Mouse (Mus musculus) hindbrain, embryonic 12.5 days (tissue): ENCODE data around the gene Tufm. TPM values are rescaled to one million over a fixed set of nuclear protein-coding genes. Genes with fewer than 3 reads are reported as not detected.
A peak's percentile ranks its signal among the peaks of the same experiment; 100 is the strongest.

ENCODE experiments used
- ATAC-seq: fragments of 200-750 bp; cut with Nextera tagmentation; 2 replicates; pipeline ENCODE4 v1.8.0; 2017; ENCODE audit warnings: moderate TSS enrichment; ENCODE audit not compliant: low FRiP score
- H3K27ac ChIP-seq: fragments of 300-500 bp; sonication (generic); 2 replicates; pipeline ENCODE4 v1.5.1; 2016; ENCODE audit warnings: mild to moderate bottlenecking
- H3K27me3 ChIP-seq: fragments of 300-500 bp; sonication (generic); 2 replicates; pipeline ENCODE4 v1.6.1; 2016; ENCODE audit warnings: mild to moderate bottlenecking
- H3K36me3 ChIP-seq: fragments of 300-500 bp; sonication (generic); 2 replicates; pipeline ENCODE4 v1.6.1; 2016; ENCODE audit warnings: mild to moderate bottlenecking
- H3K4me1 ChIP-seq: fragments of 300-500 bp; sonication (generic); 2 replicates; pipeline ENCODE4 v1.6.1; 2016
- H3K4me2 ChIP-seq: fragments of 300-500 bp; sonication (generic); replicated peaks from 2 replicates; pipeline ENCODE4 v1.6.1; 2016; ENCODE audit warnings: mild to moderate bottlenecking
- H3K4me3 ChIP-seq: fragments of 300-500 bp; sonication (generic); 2 replicates; pipeline ENCODE4 v1.5.1; 2016; ENCODE audit warnings: mild to moderate bottlenecking
- H3K9ac ChIP-seq: fragments of 300-500 bp; sonication (generic); 2 replicates; pipeline ENCODE4 v1.6.1; 2016; ENCODE audit warnings: mild to moderate bottlenecking, moderate library complexity
- H3K9me3 ChIP-seq: fragments of 300-500 bp; sonication (generic); replicated peaks from 2 replicates; pipeline ENCODE4 v1.6.1; 2016; ENCODE audit warnings: mild to moderate bottlenecking
- WGBS: fragments of 180-500 bp; shearing (Covaris S2); methylation state at CpG from one replicate; pipeline ENCODE4 v1.1.7; 2016; 5-methylcytosine and 5-hydroxymethylcytosine counted together
- polyA plus RNA-seq: library from polyadenylated mRNA; unstranded; fragments of >200 nt; fragmentation: Nextera tagmentation; extraction: Ambion mirVana; gene quantifications from 2 replicates; pipeline ENCODE4 v1.2.1, GENCODE M21; 2016

Tufm gene
- polyA plus RNA-seq, 1 experiment from 2014 or later = 116 TPM

DNA sequence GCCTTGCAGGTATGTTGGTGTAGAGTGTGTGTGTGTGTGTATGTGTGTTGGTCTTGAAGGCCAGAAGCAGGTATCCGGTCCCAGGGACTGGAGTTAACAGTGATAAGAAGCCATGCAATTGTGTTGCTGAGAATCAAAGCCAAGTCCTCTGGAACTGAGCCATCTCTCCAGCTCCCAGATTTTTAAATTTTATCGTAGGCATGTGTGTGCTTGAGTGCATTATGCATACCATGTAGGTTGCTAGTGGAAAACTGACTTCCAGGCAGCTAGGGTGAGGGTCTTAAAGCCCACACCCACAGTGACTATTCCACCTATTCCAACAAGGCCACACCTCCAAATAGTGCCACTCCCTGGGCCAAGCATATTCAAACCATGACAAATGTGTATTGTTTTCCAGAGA, 17.8 kb downstream of the Tufm start:
- Histone ChIP-seq H3K4me2 (no peak overlapping the region), H3K9ac (no peak overlapping the region), H3K9me3 (no peaks in the 10 kb centered on the region), H3K4me3 (no peak overlapping the region), H3K36me3 (peaks cover 12% of the 10 kb centered on the region), H3K27ac (no peak overlapping the region), H3K4me1 (peaks cover 14% of the 10 kb centered on the region), H3K27me3 (no peaks in the 10 kb centered on the region)
- ATAC-seq = no peak
- whole genome bisulfite sequencing = 98% methylated on average over 2 of the region's 2 CpGs

DNA sequence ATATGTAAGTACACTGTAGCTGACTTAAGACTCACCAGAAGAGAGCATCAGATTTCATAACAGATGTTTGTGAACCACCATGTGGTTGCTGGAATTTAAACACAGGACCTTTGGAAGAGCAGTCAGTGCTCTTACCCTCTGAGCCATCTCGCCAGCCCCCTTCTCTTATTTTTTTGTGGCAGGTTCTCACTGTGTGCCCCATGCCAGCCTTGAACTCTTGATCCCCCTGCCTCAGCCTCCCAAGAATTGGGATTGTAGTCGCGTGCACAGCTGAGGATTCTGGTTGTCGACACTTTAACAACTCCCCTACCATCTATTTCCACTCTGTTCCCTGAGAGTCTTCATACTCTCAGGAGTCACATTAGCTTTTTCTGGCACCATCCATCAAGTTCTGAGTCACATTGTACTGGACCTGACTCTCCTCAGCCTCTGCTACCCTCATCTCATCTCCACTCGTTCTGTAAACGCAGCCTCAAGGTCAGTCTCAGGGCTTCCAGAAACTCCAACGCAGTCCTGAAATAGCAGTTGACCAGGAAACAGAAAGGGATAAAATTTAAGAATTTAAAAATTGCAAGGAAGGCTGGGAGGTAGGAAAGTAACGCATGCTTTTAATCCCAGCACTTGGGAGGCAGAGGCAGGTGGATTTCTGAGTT, 20.1 kb downstream of the Tufm start:
- ATAC-seq = no peak
- H3K4me1 ChIP-seq = peaks cover 6% of the 10 kb centered on the region; the same call in 1 of the 2 replicates
- H3K27me3 ChIP-seq = no peaks in the 10 kb centered on the region
- no peak overlapping the region for H3K9ac ChIP-seq
- WGBS = 88% methylated on average over 8 of the region's 8 CpGs
- no peak overlapping the region for H3K4me3 ChIP-seq
- H3K9me3 ChIP-seq = no peaks in the 10 kb centered on the region
- no peak overlapping the region for H3K4me2 ChIP-seq
- H3K27ac ChIP-seq = no peak overlapping the region
- H3K36me3 ChIP-seq = no peaks in the 10 kb centered on the region

GRCm38 (mm10) chr7:126511287-126511686, 24.1 kb downstream of the Tufm start:
- ATAC-seq = no peak
- WGBS = 82% methylated on average over 3 of the region's 3 CpGs
- no peaks in the 10 kb centered on the region for H3K27me3 ChIP-seq
- H3K9me3 ChIP-seq = no peaks in the 10 kb centered on the region
- no peak overlapping the region for H3K4me3 ChIP-seq
- H3K27ac ChIP-seq = no peak overlapping the region
- no peaks in the 10 kb centered on the region for H3K36me3 ChIP-seq
- H3K4me1 ChIP-seq = no peaks in the 10 kb centered on the region
- H3K9ac ChIP-seq = no peak overlapping the region
- H3K4me2 ChIP-seq = no peak overlapping the region

- Histone ChIP-seq H3K27ac (no peak overlapping the region), H3K36me3 (no peaks in the 10 kb centered on the region), H3K9ac (no peak overlapping the region), H3K4me1 (no peaks in the 10 kb centered on the region), H3K9me3 (no peaks in the 10 kb centered on the region), H3K4me2 (no peak overlapping the region), H3K4me3 (no peak overlapping the region), H3K27me3 (no peaks in the 10 kb centered on the region)
- 80% methylated on average over 5 of the region's 5 CpGs for WGBS
- ATAC-seq = no peak
Measured at GRCm38 (mm10) chr7:126518261-126518941, 31.2 kb downstream of the Tufm start.

DNA sequence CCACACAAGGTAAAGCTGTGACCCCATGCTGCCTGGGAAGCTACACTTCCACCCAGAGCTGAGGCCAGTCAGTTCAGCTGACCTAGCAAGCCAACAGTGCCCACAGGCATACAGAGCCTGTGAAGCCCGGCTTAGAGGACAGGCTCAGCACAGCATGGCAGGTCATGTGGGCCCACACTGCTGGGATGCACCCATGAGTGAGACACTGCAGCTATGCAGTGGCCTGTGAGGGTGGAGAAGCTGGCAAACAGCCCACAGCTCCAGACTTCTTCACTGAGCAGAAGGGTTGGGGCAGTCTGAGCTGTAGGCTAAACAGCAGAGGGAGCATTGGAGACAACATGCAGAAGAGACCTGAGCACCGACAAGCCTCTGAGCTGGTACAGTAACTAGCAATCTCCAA, 32.4 kb downstream of the Tufm start:
- H3K27ac ChIP-seq = no peak overlapping the region
- ATAC-seq = no peak
- no peaks in the 10 kb centered on the region for H3K9me3 ChIP-seq
- no peak overlapping the region for H3K4me2 ChIP-seq
- H3K4me1 ChIP-seq = no peaks in the 10 kb centered on the region
- no peak overlapping the region for H3K9ac ChIP-seq
- no peaks in the 10 kb centered on the region for H3K36me3 ChIP-seq
- H3K4me3 ChIP-seq = no peak overlapping the region
- 81% methylated on average over 2 of the region's 2 CpGs for WGBS
- H3K27me3 ChIP-seq = no peaks in the 10 kb centered on the region

DNA sequence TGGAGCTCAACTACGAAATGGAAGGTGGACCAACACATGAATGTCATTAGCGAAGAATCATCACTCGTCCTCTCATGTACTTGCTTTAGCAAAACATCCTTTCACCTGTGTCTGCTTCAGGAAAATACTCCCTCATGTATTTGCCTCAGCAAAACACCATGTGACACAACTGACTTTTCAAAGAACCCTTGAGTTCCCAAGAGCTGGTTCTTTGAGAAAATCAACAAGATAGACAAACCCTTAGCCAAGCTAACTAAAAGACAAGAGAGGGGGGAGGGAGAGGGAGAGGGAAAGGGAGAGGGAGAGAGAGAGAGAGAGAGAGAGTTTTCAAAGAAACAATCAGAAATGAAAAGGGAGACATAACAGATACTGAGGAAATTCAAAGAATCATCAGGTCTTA, 36.2 kb downstream of the Tufm start:
- 84% methylated on average over 3 of the region's 3 CpGs for WGBS
- H3K27me3 ChIP-seq = no peaks in the 10 kb centered on the region; the same call in 1 of the 2 replicates
- H3K4me3 ChIP-seq = no peak overlapping the region
- no peak overlapping the region for H3K9ac ChIP-seq
- H3K4me1 ChIP-seq = 0 out of 2 replicates have a peak, but pooled peaks cover 2% of the 10 kb centered on the region
- no peak for ATAC-seq
- H3K4me2 ChIP-seq = no peak overlapping the region
- H3K27ac ChIP-seq = no peak overlapping the region
- no peaks in the 10 kb centered on the region for H3K36me3 ChIP-seq
- H3K9me3 ChIP-seq = no peaks in the 10 kb centered on the region

- Histone ChIP-seq H3K36me3 (no peaks in the 10 kb centered on the region), H3K27me3 (no peaks in the 10 kb centered on the region; the same call in 1 of the 2 replicates), H3K9me3 (no peaks in the 10 kb centered on the region), H3K4me2 (peak overlapping the region; percentile 27; the same call in 1 of the 2 replicates), H3K4me3 (no peak overlapping the region), H3K4me1 (0 out of 2 replicates have a peak, but pooled peaks cover 2% of the 10 kb centered on the region), H3K27ac (peak overlapping the region; percentile 35; the same call in 1 of the 2 replicates), H3K9ac (0 out of 2 replicates have a peak overlapping the region, but pooled peaks have one; percentile 32)
- WGBS = 11% methylated on average over 1 of the region's 1 CpGs
- no peak; the same call in 1 of the 2 replicates for ATAC-seq
Measured at GRCm38 (mm10) chr7:126528166-126528577, 41.0 kb downstream of the Tufm start.

- WGBS = 81% methylated on average over 1 of the region's 1 CpGs
- Histone ChIP-seq H3K4me3 (no peak overlapping the region), H3K9me3 (no peaks in the 10 kb centered on the region), H3K27ac (no peak overlapping the region), H3K4me1 (0 out of 2 replicates have a peak, but pooled peaks cover 3% of the 10 kb centered on the region), H3K4me2 (no peak overlapping the region), H3K9ac (no peak overlapping the region), H3K36me3 (no peaks in the 10 kb centered on the region), H3K27me3 (peaks cover 22% of the 10 kb centered on the region)
- ATAC-seq = no peak
Measured at GRCm38 (mm10) chr7:126533434-126533833, 46.3 kb downstream of the Tufm start.

- peak overlapping the region; percentile 46 for H3K4me3 ChIP-seq
- no peaks in the 10 kb centered on the region for H3K9me3 ChIP-seq
- ATAC-seq = no peak
- no peaks in the 10 kb centered on the region for H3K36me3 ChIP-seq
- 3% methylated on average over 28 of the region's 28 CpGs for WGBS
- H3K9ac ChIP-seq = peak overlapping the region; percentile 62
- peaks cover 22% of the 10 kb centered on the region for H3K27me3 ChIP-seq
- H3K4me1 ChIP-seq = 0 out of 2 replicates have a peak, but pooled peaks cover 3% of the 10 kb centered on the region
- no peak overlapping the region for H3K27ac ChIP-seq
- H3K4me2 ChIP-seq = peak overlapping the region; percentile 84
Measured at GRCm38 (mm10) chr7:126535766-126536165, 48.6 kb downstream of the Tufm start.

DNA sequence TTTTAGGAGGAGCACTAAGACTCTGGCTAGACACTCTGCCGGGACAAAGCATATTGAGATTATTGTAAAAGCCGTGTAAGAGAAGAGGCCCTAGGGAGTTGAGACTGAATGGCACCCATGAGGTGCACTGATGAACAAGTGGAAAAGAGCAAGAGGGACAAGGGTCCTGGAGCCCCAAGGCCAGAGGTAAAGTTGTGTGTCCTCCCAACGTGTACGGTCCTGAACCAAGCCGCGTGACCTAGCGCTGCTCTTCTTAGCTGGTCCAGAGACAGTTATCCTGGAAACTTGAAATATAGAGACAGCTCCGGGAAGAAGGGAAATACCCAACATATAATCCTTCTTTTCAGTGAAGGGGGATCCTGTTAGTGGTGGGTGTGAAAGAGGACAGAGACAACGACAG, 49.3 kb downstream of the Tufm start:
- ATAC-seq = no peak
- H3K9ac ChIP-seq = no peak overlapping the region
- 0 out of 2 replicates have a peak, but pooled peaks cover 3% of the 10 kb centered on the region for H3K4me1 ChIP-seq
- peak overlapping the region; percentile 46 for H3K4me3 ChIP-seq
- H3K27me3 ChIP-seq = peaks cover 22% of the 10 kb centered on the region
- H3K27ac ChIP-seq = no peak overlapping the region
- no peaks in the 10 kb centered on the region for H3K36me3 ChIP-seq
- H3K4me2 ChIP-seq = peak overlapping the region; percentile 84
- H3K9me3 ChIP-seq = no peaks in the 10 kb centered on the region
- 59% methylated on average over 9 of the region's 9 CpGs for whole genome bisulfite sequencing

GRCm38 (mm10) chr7:126537820-126538585, 50.8 kb downstream of the Tufm start:
- H3K9ac ChIP-seq = no peak overlapping the region
- no peak overlapping the region for H3K4me3 ChIP-seq
- 0 out of 2 replicates have a peak, but pooled peaks cover 3% of the 10 kb centered on the region for H3K4me1 ChIP-seq
- H3K4me2 ChIP-seq = no peak overlapping the region
- no peaks in the 10 kb centered on the region for H3K9me3 ChIP-seq
- ATAC-seq = no peak
- WGBS = 80% methylated on average over 5 of the region's 5 CpGs
- no peak overlapping the region for H3K27ac ChIP-seq
- peaks cover 22% of the 10 kb centered on the region for H3K27me3 ChIP-seq
- H3K36me3 ChIP-seq = no peaks in the 10 kb centered on the region
